Mouse (Mus musculus) ovary, adult 18-20 months (tissue): ENCODE measurements around the gene Chmp2a.

Source experiments
- DNase-seq: peaks from one replicate; pipeline ENCODE4 v3.0.0; 2022; ENCODE audit warnings: low spot score, mixed read lengths

The Chmp2a gene

GRCm38 (mm10) chr7:13035211-13035855, 726 bp upstream of the Chmp2a start:
- no peak for DNase-seq

- no peak for DNase-seq
Observed at GRCm38 (mm10) chr7:13033451-13034147, 1.0 kb downstream of the Chmp2a start.

GRCm38 (mm10) chr7:13032541-13032940, 2.1 kb downstream of the Chmp2a start:
- DNase-seq = no peak

- no peak for DNase-seq
Observed at GRCm38 (mm10) chr7:13031983-13032382, 2.6 kb downstream of the Chmp2a start.

GRCm38 (mm10) chr7:13031069-13031468, 3.5 kb downstream of the Chmp2a start:
- no peak for DNase-seq

GRCm38 (mm10) chr7:13028986-13029385, 5.6 kb downstream of the Chmp2a start:
- no peak for DNase-seq

- DNase-seq = no peak
Observed at GRCm38 (mm10) chr7:13025511-13026112, 9.0 kb downstream of the Chmp2a start.

- peak; percentile 58 for DNase-seq
Observed at GRCm38 (mm10) chr7:13024805-13025204, 9.8 kb downstream of the Chmp2a start.

- DNase-seq = peak; percentile 87
Observed at GRCm38 (mm10) chr7:13023928-13024731, 10.5 kb downstream of the Chmp2a start.

GRCm38 (mm10) chr7:13022773-13023535, 11.7 kb downstream of the Chmp2a start:
- DNase-seq = peak; percentile 80

GRCm38 (mm10) chr7:13015217-13015616, 19.4 kb downstream of the Chmp2a start:
- no peak for DNase-seq

GRCm38 (mm10) chr7:13014275-13014839, 20.2 kb downstream of the Chmp2a start:
- no peak for DNase-seq

GRCm38 (mm10) chr7:13013671-13014070, 20.9 kb downstream of the Chmp2a start:
- no peak for DNase-seq

GRCm38 (mm10) chr7:13010005-13010908, 24.4 kb downstream of the Chmp2a start, which contains the start of gene Zbtb45:
Zbtb45 (minus strand) TSS chr7:13010034.
- no peak for DNase-seq

GRCm38 (mm10) chr7:13009143-13010004, 25.2 kb downstream of the Chmp2a start:
- peak; percentile 89 for DNase-seq

- DNase-seq = no peak
Observed at GRCm38 (mm10) chr7:13007341-13008092, 27.1 kb downstream of the Chmp2a start.

- DNase-seq = no peak
Observed at GRCm38 (mm10) chr7:13006531-13006930, 28.1 kb downstream of the Chmp2a start.

- no peak for DNase-seq
Observed at GRCm38 (mm10) chr7:13006011-13006410, 28.6 kb downstream of the Chmp2a start.
